Mouse (Mus musculus) intestine, embryonic 14.5 days (tissue): Measurements from ENCODE around the gene Gm4792. TPM values are rescaled to one million over a fixed set of nuclear protein-coding genes. Genes with fewer than 3 reads are reported as not detected.
A peak's percentile ranks its signal among the peaks of the same experiment; 100 is the strongest.

Experiments used
- ATAC-seq: fragments of 200-750 bp; cut with Nextera tagmentation; replicated peaks from 2 replicates; pipeline ENCODE4 v1.8.0; 2017; ENCODE audit warnings: low read depth, moderate number of reproducible peaks, moderate TSS enrichment, moderate library complexity; ENCODE audit not compliant: low FRiP score, low TSS enrichment
- DNase-seq: peaks from one replicate; pipeline ENCODE4 v3.0.0-alpha.2; 2018; ENCODE audit warnings: low spot score
- H3K27ac ChIP-seq: fragments of 300-500 bp; sonication (generic); 2 replicates; pipeline ENCODE4 v1.5.1; 2014; ENCODE audit warnings: low read depth, mild to moderate bottlenecking, control low read depth
- H3K27me3 ChIP-seq: fragments of 300-500 bp; sonication (generic); replicated peaks from 2 replicates; pipeline ENCODE4 v1.6.1; 2014; ENCODE audit warnings: low read length, control low read depth; ENCODE audit not compliant: control insufficient read depth, insufficient read depth
- H3K36me3 ChIP-seq: fragments of 300-500 bp; sonication (generic); 2 replicates; pipeline ENCODE4 v1.6.1; 2014; ENCODE audit warnings: low read length, control low read depth; ENCODE audit not compliant: control insufficient read depth, insufficient read depth
- H3K4me1 ChIP-seq: fragments of 300-500 bp; sonication (generic); replicated peaks from 2 replicates; pipeline ENCODE4 v1.6.1; 2014; ENCODE audit warnings: low read length, control low read depth, mixed read lengths; ENCODE audit not compliant: control insufficient read depth, insufficient read depth
- H3K4me2 ChIP-seq: fragments of 300-500 bp; sonication (generic); 2 replicates; pipeline ENCODE4 v1.6.1; 2014; ENCODE audit warnings: low read length
- H3K4me3 ChIP-seq: fragments of 300-500 bp; sonication (generic); 2 replicates; pipeline ENCODE4 v1.5.1; 2014; ENCODE audit warnings: low read depth, low read length, control low read depth, mixed read lengths
- H3K9ac ChIP-seq: fragments of 300-500 bp; sonication (generic); 2 replicates; pipeline ENCODE4 v1.6.1; 2014; ENCODE audit warnings: mild to moderate bottlenecking, low read length
- H3K9me3 ChIP-seq: fragments of 300-500 bp; sonication (generic); 2 replicates; pipeline ENCODE4 v1.6.1; 2016; ENCODE audit warnings: low read length, control low read depth; ENCODE audit not compliant: control insufficient read depth
- WGBS: fragments of 180-500 bp; shearing (Covaris S2); extraction: QIAGEN DNeasy Blood & Tissue Kit; methylation state at CpG from one replicate; pipeline ENCODE4 v1.1.7; 2014; 5-methylcytosine and 5-hydroxymethylcytosine counted together
- polyA plus RNA-seq: library from polyadenylated mRNA; unstranded; fragments of >200 nt; fragmentation: Nextera tagmentation; extraction: Ambion mirVana; gene quantifications from 2 replicates; pipeline ENCODE4 v1.2.1, GENCODE M21; 2014

The Gm4792 gene
- polyA plus RNA-seq, result not detected in 2 replicates

- H3K4me2 ChIP-seq, result no peak within 1 kb of the TSS
- H3K9ac ChIP-seq, result no peak within 1 kb of the TSS
- H3K9me3 ChIP-seq, result no peaks in the 10 kb centered on the region
- no peaks in the 10 kb centered on the region for H3K4me1 ChIP-seq
- no peak within 1 kb of the TSS for H3K27ac ChIP-seq
- DNase-seq (no peak), ATAC-seq (no peak)
- no peaks in the 10 kb centered on the region for H3K36me3 ChIP-seq
- WGBS, result 60% methylated on average over 3 of the region's 3 CpGs
- H3K4me3 ChIP-seq, result no peak within 1 kb of the TSS
- H3K27me3 ChIP-seq, result no peaks in the 10 kb centered on the region
Measured at GRCm38 (mm10) chr10:94298471-94298870, at the start of gene Gm4792. Gm4792 (minus strand) TSS chr10:94298703.

GRCm38 (mm10) chr10:94347959-94348358, 49.5 kb upstream of the Gm4792 start:
- no peaks in the 10 kb centered on the region for H3K36me3 ChIP-seq
- H3K9ac ChIP-seq, result no peak overlapping the region
- 95% methylated on average over 10 of the region's 10 CpGs for WGBS
- H3K4me2 ChIP-seq, result no peak overlapping the region
- no peaks in the 10 kb centered on the region for H3K27me3 ChIP-seq
- ATAC-seq (no peak), DNase-seq (no peak)
- H3K4me1 ChIP-seq, result no peaks in the 10 kb centered on the region
- no peak overlapping the region for H3K4me3 ChIP-seq
- H3K9me3 ChIP-seq, result no peaks in the 10 kb centered on the region
- no peak overlapping the region for H3K27ac ChIP-seq

GRCm38 (mm10) chr10:94347296-94347695, 48.8 kb upstream of the Gm4792 start:
- WGBS, result 67% methylated on average over 10 of the region's 10 CpGs
- Histone ChIP-seq H3K4me1 (no peaks in the 10 kb centered on the region), H3K27me3 (no peaks in the 10 kb centered on the region), H3K4me3 (no peak overlapping the region), H3K4me2 (no peak overlapping the region), H3K9ac (no peak overlapping the region), H3K36me3 (no peaks in the 10 kb centered on the region), H3K27ac (no peak overlapping the region), H3K9me3 (no peaks in the 10 kb centered on the region)
- ATAC-seq (no peak), DNase-seq (peak; percentile 24)

- Histone ChIP-seq H3K4me3 (no peak overlapping the region), H3K36me3 (no peaks in the 10 kb centered on the region), H3K4me1 (no peaks in the 10 kb centered on the region), H3K4me2 (no peak overlapping the region), H3K27ac (no peak overlapping the region), H3K9ac (no peak overlapping the region), H3K27me3 (no peaks in the 10 kb centered on the region), H3K9me3 (no peaks in the 10 kb centered on the region)
- ATAC-seq, result no peak
- DNase-seq, result peak; percentile 40
- WGBS, result 92% methylated on average over 7 of the region's 7 CpGs
Measured at GRCm38 (mm10) chr10:94346596-94346995, 48.1 kb upstream of the Gm4792 start.

GRCm38 (mm10) chr10:94345509-94346252, 47.2 kb upstream of the Gm4792 start:
- Histone ChIP-seq H3K27me3 (no peaks in the 10 kb centered on the region), H3K9me3 (no peaks in the 10 kb centered on the region), H3K4me2 (no peak overlapping the region), H3K9ac (no peak overlapping the region), H3K36me3 (no peaks in the 10 kb centered on the region), H3K4me3 (no peak overlapping the region), H3K27ac (no peak overlapping the region), H3K4me1 (no peaks in the 10 kb centered on the region)
- 90% methylated on average over 7 of the region's 7 CpGs for WGBS
- ATAC-seq, result no peak
- DNase-seq, result no peak

- Histone ChIP-seq H3K4me2 (peak overlapping the region; percentile 24), H3K27me3 (no peaks in the 10 kb centered on the region), H3K9ac (no peak overlapping the region), H3K27ac (no peak overlapping the region), H3K9me3 (no peaks in the 10 kb centered on the region), H3K4me3 (no peak overlapping the region), H3K4me1 (no peaks in the 10 kb centered on the region), H3K36me3 (no peaks in the 10 kb centered on the region)
- ATAC-seq (no peak), DNase-seq (no peak)
- WGBS, result 49% methylated on average over 20 of the region's 22 CpGs
Measured at GRCm38 (mm10) chr10:94344631-94345417, 46.3 kb upstream of the Gm4792 start.

GRCm38 (mm10) chr10:94343581-94343980, 45.1 kb upstream of the Gm4792 start:
- Histone ChIP-seq H3K27me3 (no peaks in the 10 kb centered on the region), H3K4me3 (no peak overlapping the region), H3K27ac (no peak overlapping the region), H3K9ac (no peak overlapping the region), H3K9me3 (no peaks in the 10 kb centered on the region), H3K4me2 (no peak overlapping the region), H3K4me1 (no peaks in the 10 kb centered on the region), H3K36me3 (no peaks in the 10 kb centered on the region)
- no peak for DNase-seq
- 84% methylated on average over 7 of the region's 7 CpGs for WGBS
- no peak for ATAC-seq

GRCm38 (mm10) chr10:94342256-94342655, 43.8 kb upstream of the Gm4792 start:
- no peak overlapping the region for H3K4me2 ChIP-seq
- no peak overlapping the region for H3K9ac ChIP-seq
- H3K9me3 ChIP-seq, result no peaks in the 10 kb centered on the region
- ATAC-seq (no peak), DNase-seq (no peak)
- WGBS, result 73% methylated on average over 7 of the region's 7 CpGs
- H3K36me3 ChIP-seq, result no peaks in the 10 kb centered on the region
- H3K4me3 ChIP-seq, result no peak overlapping the region
- H3K27me3 ChIP-seq, result no peaks in the 10 kb centered on the region
- no peaks in the 10 kb centered on the region for H3K4me1 ChIP-seq
- H3K27ac ChIP-seq, result no peak overlapping the region
